Mouse (Mus musculus) limb, embryonic 14.5 days (tissue): ENCODE results near the gene Tmem233. TPM values are rescaled to one million over a fixed set of nuclear protein-coding genes. Genes with fewer than 3 reads are reported as not detected.

Source experiments
- ATAC-seq: fragments of 200-750 bp; cut with Nextera tagmentation; 2 replicates; pipeline ENCODE4 v1.8.0; 2017; ENCODE audit warnings: low read depth, moderate number of reproducible peaks, moderate TSS enrichment; ENCODE audit not compliant: low FRiP score
- DNase-seq: peaks from one replicate; pipeline ENCODE4 v3.0.0-alpha.2; 2015; ENCODE audit warnings: low spot score
- H3K27ac ChIP-seq: fragments of 300-500 bp; sonication (generic); replicated peaks from 2 replicates; pipeline ENCODE4 v1.5.1; 2014; ENCODE audit warnings: low read depth, mild to moderate bottlenecking, low read length, moderate library complexity, mixed read lengths
- H3K27me3 ChIP-seq: fragments of 300-500 bp; sonication (generic); 2 replicates; pipeline ENCODE4 v1.6.1; 2014; ENCODE audit warnings: low read length, mixed read lengths; ENCODE audit not compliant: control insufficient read depth, insufficient read depth
- H3K36me3 ChIP-seq: fragments of 300-500 bp; sonication (generic); 2 replicates; pipeline ENCODE4 v1.6.1; 2014; ENCODE audit warnings: mild to moderate bottlenecking, low read length, moderate library complexity, mixed read lengths; ENCODE audit not compliant: control insufficient read depth, insufficient read depth
- H3K4me1 ChIP-seq: fragments of 300-500 bp; sonication (generic); 2 replicates; pipeline ENCODE4 v1.6.1; 2014; ENCODE audit warnings: antibody characterized with exemption, low read length, mixed read lengths; ENCODE audit not compliant: control insufficient read depth, insufficient read depth
- H3K4me2 ChIP-seq: fragments of 300-500 bp; sonication (generic); replicated peaks from 2 replicates; pipeline ENCODE4 v1.6.1; 2014; ENCODE audit warnings: low read depth, mild to moderate bottlenecking, low read length, moderate library complexity; ENCODE audit not compliant: severe bottlenecking
- H3K4me3 ChIP-seq: fragments of 300-500 bp; sonication (generic); replicated peaks from 2 replicates; pipeline ENCODE4 v1.5.1; 2014; ENCODE audit warnings: low read length
- H3K9ac ChIP-seq: fragments of 300-500 bp; sonication (generic); 2 replicates; pipeline ENCODE4 v1.6.1; 2014; ENCODE audit warnings: mild to moderate bottlenecking, low read depth, low read length, moderate library complexity; ENCODE audit not compliant: severe bottlenecking
- H3K9me3 ChIP-seq: fragments of 300-500 bp; sonication (generic); 2 replicates; pipeline ENCODE4 v1.6.1; 2016; ENCODE audit warnings: low read length; ENCODE audit not compliant: control insufficient read depth
- POLR2A ChIP-seq: fragments of 200-500 bp; IDR thresholded peaks from 2 replicates; pipeline ENCODE4 v1.8.0; 2012; ENCODE audit warnings: inconsistent platforms, mild to moderate bottlenecking, moderate library complexity, borderline replicate concordance; ENCODE audit not compliant: insufficient read depth, insufficient read length; ENCODE audit errors: extremely low read depth
- WGBS: fragments of 180-500 bp; shearing (Covaris S2); extraction: QIAGEN DNeasy Blood & Tissue Kit; methylation state at CpG from one replicate; pipeline ENCODE4 v1.1.7; 2014; 5-methylcytosine and 5-hydroxymethylcytosine counted together
- polyA plus RNA-seq, 2 experiments: library from polyadenylated mRNA; depleted of rRNA in 1 of 2; stranded (reverse) in 1 of 2; unstranded in 1 of 2; fragments of >200 nt; fragmentation: Nextera tagmentation in 1 of 2; extraction: Ambion mirVana in 1 of 2; gene quantifications; 2 replicates each; pipeline versions ENCODE4 v1.2.1 to v1.2.3; 2012 to 2014

Gene Tmem233
- polyA plus RNA-seq, 2 experiments = 0.33 TPM; not detected in 1

DNA sequence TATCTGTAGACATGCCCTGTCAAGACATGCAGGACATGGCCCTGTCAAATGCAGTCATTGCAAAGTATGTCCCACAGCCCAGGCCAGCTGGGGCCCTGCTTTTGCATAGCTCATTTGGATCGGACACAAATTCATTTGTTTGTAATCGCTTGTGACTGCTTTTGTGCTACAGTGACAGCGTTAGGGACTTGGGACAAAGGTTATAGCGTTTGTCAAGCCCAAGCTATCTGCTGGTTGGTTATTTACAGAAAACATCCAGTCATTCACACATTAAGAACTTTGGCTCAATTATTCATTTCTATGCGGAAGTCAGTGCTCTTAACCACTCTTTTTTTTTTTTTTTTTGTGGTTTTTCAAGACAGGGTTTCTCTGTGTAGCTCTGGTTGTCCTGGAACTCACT is 30.9 kb downstream of the Tmem233 start:
- H3K9ac ChIP-seq = no peak overlapping the region
- no peaks in the 10 kb centered on the region for H3K27me3 ChIP-seq
- H3K4me3 ChIP-seq = no peak overlapping the region
- no peaks in the 10 kb centered on the region for H3K9me3 ChIP-seq
- no peak for TF ChIP-seq POLR2A
- H3K36me3 ChIP-seq = no peaks in the 10 kb centered on the region
- 86% methylated on average over 5 of the region's 5 CpGs for WGBS
- H3K27ac ChIP-seq = no peak overlapping the region
- DNase-seq = no peak
- no peak overlapping the region for H3K4me2 ChIP-seq
- H3K4me1 ChIP-seq = no peaks in the 10 kb centered on the region
- no peak for ATAC-seq

DNA sequence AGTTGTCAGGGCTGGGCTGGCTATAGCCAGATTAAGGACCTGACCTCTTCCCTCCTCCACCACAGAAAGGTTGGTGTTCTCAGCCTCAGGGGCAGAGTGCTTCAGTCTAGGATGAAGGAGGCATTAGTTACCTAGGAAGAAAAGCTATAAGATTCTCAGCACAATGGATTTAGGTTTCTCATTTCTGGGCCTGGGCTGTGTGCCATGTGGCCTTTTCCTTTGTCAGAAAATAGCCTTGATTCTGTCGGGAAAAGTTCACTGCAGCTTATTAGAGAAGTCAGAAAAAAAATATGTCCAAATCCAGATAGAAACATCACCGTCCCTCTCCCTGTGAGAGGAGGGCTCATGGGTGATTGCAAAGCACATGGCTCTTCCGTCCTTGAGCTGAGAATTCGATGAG is 33.2 kb downstream of the Tmem233 start:
- no peaks in the 10 kb centered on the region for H3K9me3 ChIP-seq
- 84% methylated on average over 4 of the region's 4 CpGs for whole genome bisulfite sequencing

DNA sequence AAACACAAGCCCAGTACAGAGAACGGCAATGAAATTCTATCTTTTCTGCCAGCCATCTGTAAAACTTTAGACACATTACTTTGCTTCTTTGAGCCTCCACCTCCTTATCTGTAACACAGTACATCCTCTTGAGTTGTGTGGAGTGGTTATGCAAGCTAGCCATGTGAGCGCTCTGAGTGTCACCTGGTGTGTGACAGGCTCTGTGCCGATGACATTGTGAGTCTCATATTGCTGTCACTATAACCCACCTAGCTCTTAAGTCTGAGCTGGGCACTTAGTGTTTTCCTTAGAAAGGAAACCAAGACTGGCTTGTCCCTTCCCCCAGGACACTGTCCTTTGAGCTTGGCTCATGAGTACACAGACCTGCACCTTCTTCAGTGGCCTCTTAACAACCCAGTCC is 34.7 kb downstream of the Tmem233 start:
- 93% methylated on average over 3 of the region's 3 CpGs for WGBS

More for the DNA sequence above, 33.2 kb downstream of the Tmem233 start:
- no peaks in the 10 kb centered on the region for H3K4me1 ChIP-seq
- TF ChIP-seq POLR2A = no peak
- H3K27ac ChIP-seq = no peak overlapping the region
- DNase-seq (no peak), ATAC-seq (no peak)
- no peak overlapping the region for H3K4me2 ChIP-seq
- H3K4me3 ChIP-seq = no peak overlapping the region
- no peaks in the 10 kb centered on the region for H3K27me3 ChIP-seq
- no peak overlapping the region for H3K9ac ChIP-seq
- no peaks in the 10 kb centered on the region for H3K36me3 ChIP-seq

DNA sequence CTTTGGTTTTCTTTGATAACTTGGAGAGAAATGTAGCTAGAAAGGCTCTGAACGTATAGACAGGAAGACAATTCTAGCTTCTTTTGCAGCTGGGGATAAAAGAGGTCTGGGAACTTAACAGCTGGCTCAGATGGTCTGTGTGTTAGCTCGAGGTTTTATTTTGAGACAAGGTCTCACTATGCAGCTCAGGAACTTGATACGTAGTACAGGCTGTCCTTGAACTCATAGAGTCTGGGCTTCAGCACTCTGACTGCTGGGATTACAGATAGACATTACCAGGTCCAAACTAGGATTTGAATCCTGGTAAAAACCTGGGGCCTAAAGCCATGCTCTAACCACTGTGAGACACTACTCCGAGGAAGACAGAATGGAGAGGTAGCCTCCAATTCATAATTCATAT is 36.8 kb downstream of the Tmem233 start:
- no peak for ATAC-seq
- Histone ChIP-seq H3K4me1 (no peaks in the 10 kb centered on the region), H3K9me3 (no peaks in the 10 kb centered on the region), H3K36me3 (no peaks in the 10 kb centered on the region), H3K4me2 (no peak overlapping the region), H3K27me3 (no peaks in the 10 kb centered on the region), H3K4me3 (no peak overlapping the region), H3K9ac (no peak overlapping the region), H3K27ac (no peak overlapping the region)
- 73% methylated on average over 4 of the region's 4 CpGs for WGBS
- no peak for DNase-seq
- no peak for TF ChIP-seq POLR2A

More for the DNA sequence above, 34.7 kb downstream of the Tmem233 start:
- H3K27me3 ChIP-seq = no peaks in the 10 kb centered on the region
- TF ChIP-seq POLR2A = no peak
- DNase-seq = no peak
- H3K9me3 ChIP-seq = no peaks in the 10 kb centered on the region
- H3K4me3 ChIP-seq = no peak overlapping the region
- no peak overlapping the region for H3K4me2 ChIP-seq
- no peak overlapping the region for H3K27ac ChIP-seq
- H3K9ac ChIP-seq = no peak overlapping the region
- no peaks in the 10 kb centered on the region for H3K4me1 ChIP-seq
- ATAC-seq = no peak
- H3K36me3 ChIP-seq = no peaks in the 10 kb centered on the region

DNA sequence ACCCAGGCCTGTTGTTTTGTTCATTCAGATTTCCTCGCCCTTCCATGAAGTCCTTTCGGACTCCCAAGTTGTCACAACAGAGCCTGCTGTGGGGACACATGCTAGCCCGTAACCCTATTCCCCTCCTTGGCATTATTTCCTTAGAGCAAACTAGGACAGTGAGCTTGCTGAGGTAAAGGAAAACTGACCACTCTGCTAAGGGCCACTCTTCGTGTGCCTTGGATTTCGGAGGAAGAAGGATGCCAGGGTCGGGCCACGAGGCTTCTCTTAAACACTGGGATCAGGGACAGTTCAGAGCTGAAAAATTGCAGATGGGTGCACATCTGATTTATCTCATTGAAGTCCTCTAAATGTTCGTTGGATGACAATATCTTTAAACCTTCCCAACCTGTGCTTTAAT is 37.5 kb downstream of the Tmem233 start:
- Histone ChIP-seq H3K4me2 (no peak overlapping the region), H3K27ac (no peak overlapping the region), H3K4me3 (no peak overlapping the region), H3K9ac (no peak overlapping the region), H3K27me3 (no peaks in the 10 kb centered on the region), H3K4me1 (no peaks in the 10 kb centered on the region), H3K9me3 (no peaks in the 10 kb centered on the region), H3K36me3 (no peaks in the 10 kb centered on the region)
- TF ChIP-seq POLR2A = no peak
- 82% methylated on average over 8 of the region's 8 CpGs for WGBS
- no peak for ATAC-seq
- DNase-seq = no peak

DNA sequence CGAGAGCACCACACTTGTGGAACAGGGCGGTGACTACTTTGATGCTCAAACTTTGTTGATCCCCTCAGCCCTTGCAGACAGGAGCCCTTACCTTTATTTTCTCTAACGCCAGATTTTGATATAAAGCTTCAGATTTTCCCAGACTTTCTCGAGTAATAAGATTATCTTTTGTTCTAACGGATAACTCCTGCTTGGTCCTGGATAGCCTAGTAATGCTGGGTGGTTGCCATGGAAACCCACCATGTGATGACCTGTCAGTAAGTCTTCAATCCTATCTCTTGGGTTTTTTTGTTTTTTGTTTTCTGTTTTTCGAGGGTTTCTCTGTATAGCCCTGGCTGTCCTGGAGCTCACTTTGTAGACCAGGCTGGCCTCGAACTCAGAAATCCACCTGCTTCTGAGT is 40.8 kb downstream of the Tmem233 start:
- H3K9ac ChIP-seq = no peak overlapping the region
- ATAC-seq = no peak
- H3K4me1 ChIP-seq = no peaks in the 10 kb centered on the region
- H3K9me3 ChIP-seq = no peaks in the 10 kb centered on the region
- H3K4me2 ChIP-seq = no peak overlapping the region
- 74% methylated on average over 7 of the region's 7 CpGs for WGBS
- no peak overlapping the region for H3K27ac ChIP-seq
- H3K27me3 ChIP-seq = no peaks in the 10 kb centered on the region
- DNase-seq = no peak
- no peaks in the 10 kb centered on the region for H3K36me3 ChIP-seq
- no peak for TF ChIP-seq POLR2A
- H3K4me3 ChIP-seq = no peak overlapping the region
